Mouse (Mus musculus) G1E (cell line): Measurements from ENCODE around the gene Ldha. TPM values are rescaled to one million over a fixed set of nuclear protein-coding genes. Genes with fewer than 3 reads are reported as not detected.
A peak's percentile ranks its signal among the peaks of the same experiment; 100 is the strongest.

Experiments
- ATAC-seq: 2 replicates; pipeline ENCODE4 v1.8.0; 2016; ENCODE audit warnings: mild to moderate bottlenecking; ENCODE audit not compliant: insufficient number of reproducible peaks, poor library complexity, low FRiP score, severe bottlenecking; ENCODE audit errors: extremely low read depth
- DNase-seq: peaks from one replicate; pipeline ENCODE4 v3.0.0; 2012; ENCODE audit warnings: low spot score
- H3K27me3 ChIP-seq: 2 replicates; pipeline ENCODE4 v1.6.1; 2012; ENCODE audit warnings: mild to moderate bottlenecking, low read length, inconsistent platforms; ENCODE audit not compliant: insufficient read depth
- H3K36me3 ChIP-seq: replicated peaks from 2 replicates; pipeline ENCODE3; 2012; ENCODE audit warnings: mild to moderate bottlenecking, inconsistent platforms
- H3K4me1 ChIP-seq: 2 replicates; pipeline ENCODE4 v1.6.1; 2012; ENCODE audit warnings: low read depth, low read length, inconsistent platforms, mixed read lengths; ENCODE audit not compliant: insufficient read depth
- H3K4me3 ChIP-seq: 2 replicates; pipeline ENCODE4 v1.5.1; 2012; ENCODE audit warnings: low read depth, mild to moderate bottlenecking, inconsistent platforms, low read length, moderate library complexity, mixed read lengths
- H3K9me3 ChIP-seq: replicated peaks from 2 replicates; pipeline ENCODE4 v1.6.1; 2012; ENCODE audit warnings: inconsistent platforms
- CTCF ChIP-seq: IDR thresholded peaks from 2 replicates; pipeline ENCODE4 v1.5.1; 2012; ENCODE audit warnings: low read depth, low read length, inconsistent platforms, mixed read lengths
- GATA1 ChIP-seq: IDR thresholded peaks from 2 replicates; pipeline ENCODE4 v1.6.1; 2012; ENCODE audit warnings: borderline replicate concordance, low read length, inconsistent platforms, mixed read lengths
- GATA2 ChIP-seq: IDR thresholded peaks from 2 replicates; pipeline ENCODE4 v1.6.1; 2012; ENCODE audit warnings: low read depth, low read length, inconsistent platforms, borderline replicate concordance
- POLR2AphosphoS5 ChIP-seq: IDR thresholded peaks from 2 replicates; pipeline ENCODE4 v1.6.1; 2012; ENCODE audit warnings: low read depth, low read length, inconsistent platforms; ENCODE audit not compliant: insufficient replicate concordance
- TAL1 ChIP-seq: conservative IDR thresholded peaks from 2 replicates; pipeline ENCODE4 v1.6.1; 2012; ENCODE audit warnings: low read depth, low read length, inconsistent platforms, mixed read lengths
- polyA plus RNA-seq: library from polyadenylated mRNA; stranded (reverse); fragments of >175 nt; gene quantifications from 2 replicates; pipeline ENCODE4 v1.2.3, GENCODE M21; 2012
- total RNA-seq, 2 experiments: library from RNA; stranded (forward) in 1 of 2; stranded (reverse) in 1 of 2; fragments of 200-1000 nt in 1 of 2; fragments of >200 nt in 1 of 2; fragmentation: Nextera tagmentation in 1 of 2; gene quantifications; 2 replicates each; pipeline ENCODE4 v1.2.3; 2014 to 2017

Ldha gene
- total and polyA plus RNA-seq, 3 experiments, result 1,859 to 2,274 (median 2,225) TPM

DNA sequence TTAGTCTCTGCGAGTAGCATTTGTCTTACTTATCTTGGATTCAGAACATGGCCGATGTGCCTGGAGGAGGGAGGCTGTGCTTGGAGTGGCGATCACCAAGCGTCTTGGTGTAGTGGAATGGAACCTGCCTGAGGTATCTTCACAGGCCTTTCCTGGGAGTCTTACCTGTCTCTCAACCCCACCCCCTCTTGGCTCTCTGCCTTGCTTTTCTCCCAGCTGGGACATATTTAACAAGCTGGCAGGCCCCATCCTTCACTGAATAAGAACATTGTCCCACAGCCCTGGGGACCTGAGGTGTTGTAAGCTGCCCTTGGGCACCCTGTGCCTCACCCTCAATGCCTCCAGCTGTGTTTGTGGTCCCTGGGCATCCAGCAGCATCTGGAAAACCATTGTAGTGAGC is 2.3 kb downstream of the Ldha start:
- Histone ChIP-seq H3K4me1 (peaks cover 50% of the 10 kb centered on the region), H3K4me3 (no peak overlapping the region), H3K36me3 (peaks cover 27% of the 10 kb centered on the region), H3K9me3 (no peaks in the 10 kb centered on the region), H3K27me3 (peaks cover 21% of the 10 kb centered on the region)
- DNase-seq (no peak), ATAC-seq (no peak)
- TF ChIP-seq GATA2 (no peak), POLR2AphosphoS5 (no peak), GATA1 (no peak)

DNA sequence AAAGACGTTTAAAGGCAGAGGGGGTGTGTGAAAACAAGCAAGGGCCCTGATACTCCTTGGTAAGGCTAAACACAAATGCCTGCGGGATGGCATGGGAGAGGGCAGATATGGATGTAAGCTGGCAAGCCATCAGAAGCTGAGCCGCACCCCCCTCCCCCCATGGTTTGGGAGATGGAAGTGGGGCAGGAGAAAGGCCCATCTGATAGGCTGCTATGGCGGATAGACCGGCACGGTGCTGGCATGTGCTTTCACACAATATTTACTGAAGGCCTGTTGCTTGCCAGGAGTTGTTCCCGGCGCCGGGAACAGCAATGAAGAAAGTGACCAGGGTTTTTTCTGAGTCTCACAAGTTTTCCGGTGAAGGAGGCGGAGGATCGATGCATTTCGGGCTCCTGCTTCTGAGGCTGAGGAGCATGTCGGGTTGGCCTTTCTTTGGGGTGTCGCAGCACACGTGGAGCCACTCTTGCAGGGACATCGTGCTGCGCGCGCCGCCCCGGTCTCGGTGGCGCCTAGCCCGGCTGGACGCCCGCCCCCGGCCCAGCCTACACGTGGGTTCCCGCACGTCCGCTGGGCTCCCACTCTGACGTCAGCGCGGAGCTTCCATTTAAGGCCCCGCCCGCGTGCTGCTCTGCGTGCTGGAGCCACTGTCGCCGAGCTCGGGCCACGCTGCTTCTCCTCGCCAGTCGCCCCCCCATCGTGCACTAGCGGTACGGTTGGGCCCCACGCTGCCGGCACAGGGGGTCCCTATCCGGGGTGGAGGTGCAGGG is 4.1 kb downstream of the Ldha start:
- H3K4me1 ChIP-seq, result peaks cover 56% of the 10 kb centered on the region

GRCm38 (mm10) chr7:46845978-46846485 is 4.8 kb downstream of the Ldha start:
- peaks cover 8% of the 10 kb centered on the region for H3K27me3 ChIP-seq
- peaks cover 51% of the 10 kb centered on the region for H3K36me3 ChIP-seq
- H3K4me3 ChIP-seq, result peak overlapping the region; percentile 96
- no peak for ATAC-seq
- no peaks in the 10 kb centered on the region for H3K9me3 ChIP-seq
- peak; percentile 36 for DNase-seq
- TF ChIP-seq GATA2, result no peak
- no peak for TF ChIP-seq POLR2AphosphoS5
- no peak for TF ChIP-seq TAL1
- TF ChIP-seq GATA1, result no peak
- TF ChIP-seq CTCF, result no peak
- peaks cover 56% of the 10 kb centered on the region for H3K4me1 ChIP-seq

More for the DNA sequence above, 4.1 kb downstream of the Ldha start:
- Histone ChIP-seq H3K27me3 (peaks cover 12% of the 10 kb centered on the region), H3K4me3 (peak overlapping the region; percentile 96), H3K36me3 (peaks cover 45% of the 10 kb centered on the region), H3K9me3 (no peaks in the 10 kb centered on the region)
- ATAC-seq (peak; percentile 66), DNase-seq (peak; percentile 94)
- TF ChIP-seq TAL1 (no peak), CTCF (no peak), GATA1 (no peak), GATA2 (no peak), POLR2AphosphoS5 (peak; percentile 70; the same call in 1 of the 2 replicates)

DNA sequence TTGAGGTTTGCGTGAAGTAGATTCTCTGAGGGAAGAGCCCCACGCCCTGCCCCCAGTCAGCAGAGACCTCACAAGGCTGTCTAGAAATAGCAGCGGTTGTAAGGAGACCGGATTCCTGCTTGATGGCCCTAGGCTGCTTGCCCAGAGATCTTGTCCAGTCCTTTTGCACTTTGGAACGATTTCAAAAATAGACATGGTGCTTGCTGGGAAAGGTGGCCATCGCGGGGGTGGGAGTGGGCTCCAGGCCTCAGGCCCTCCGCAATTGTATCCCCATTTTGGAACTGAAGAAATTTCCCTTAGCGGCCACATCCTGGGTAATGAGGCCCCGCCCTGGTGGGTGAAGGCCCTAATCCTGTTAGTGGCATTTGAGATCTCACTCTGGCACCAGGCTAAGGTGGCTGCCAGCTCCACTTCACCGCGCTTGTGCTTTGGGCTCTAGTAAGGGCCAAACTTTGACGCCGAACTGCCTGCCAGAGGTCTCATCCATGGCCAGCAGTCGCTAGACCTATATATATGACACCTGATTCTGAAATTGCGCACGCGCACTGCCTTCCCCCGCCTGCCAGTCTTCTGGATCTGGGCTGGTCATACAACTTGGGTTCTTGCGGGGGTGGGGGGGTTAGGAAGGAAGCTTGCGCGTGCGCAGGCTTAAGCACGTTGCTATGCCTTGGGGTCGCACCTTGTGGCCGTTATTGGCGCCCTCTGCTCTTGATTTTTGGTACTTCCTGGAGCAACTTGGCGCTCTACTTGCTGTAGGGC is 5.4 kb downstream of the Ldha start:
- 0 out of 2 replicates have a peak, but pooled peaks cover 2% of the 10 kb centered on the region for H3K27me3 ChIP-seq
- peak; percentile 42 for ATAC-seq
- H3K4me3 ChIP-seq, result peak overlapping the region; percentile 96
- H3K9me3 ChIP-seq, result no peaks in the 10 kb centered on the region
- TF ChIP-seq GATA1 (no peak), POLR2AphosphoS5 (no peak), TAL1 (no peak), CTCF (no peak), GATA2 (no peak)
- peaks cover 57% of the 10 kb centered on the region for H3K36me3 ChIP-seq
- peaks cover 57% of the 10 kb centered on the region for H3K4me1 ChIP-seq
- DNase-seq, result peak; percentile 78

GRCm38 (mm10) chr7:46849287-46849686 is 8.0 kb downstream of the Ldha start:
- ATAC-seq (no peak), DNase-seq (no peak)
- peaks cover 65% of the 10 kb centered on the region for H3K4me1 ChIP-seq
- H3K9me3 ChIP-seq, result no peaks in the 10 kb centered on the region
- no peaks in the 10 kb centered on the region for H3K27me3 ChIP-seq
- peak overlapping the region; percentile 96; the same call in 1 of the 2 replicates for H3K4me3 ChIP-seq
- peaks cover 83% of the 10 kb centered on the region for H3K36me3 ChIP-seq
- TF ChIP-seq POLR2AphosphoS5 (no peak), CTCF (no peak), GATA1 (no peak), GATA2 (no peak), TAL1 (no peak)

GRCm38 (mm10) chr7:46851026-46851425 is 9.8 kb downstream of the Ldha start:
- H3K4me1 ChIP-seq, result peaks cover 71% of the 10 kb centered on the region
- DNase-seq (no peak), ATAC-seq (no peak)
- H3K36me3 ChIP-seq, result peaks cover 98% of the 10 kb centered on the region
- H3K27me3 ChIP-seq, result no peaks in the 10 kb centered on the region
- H3K4me3 ChIP-seq, result peak overlapping the region; percentile 53; the same call in 1 of the 2 replicates
- H3K9me3 ChIP-seq, result no peaks in the 10 kb centered on the region
- TF ChIP-seq CTCF (no peak), POLR2AphosphoS5 (no peak), TAL1 (no peak), GATA1 (no peak), GATA2 (no peak)
